Mouse (Mus musculus) CD4-positive, CD25-positive, alpha-beta regulatory T cell, adult 4 months (primary cell): ENCODE results near the gene Nt5c2. TPM values are rescaled to one million over a fixed set of nuclear protein-coding genes. Genes with fewer than 3 reads are reported as not detected.

Source experiments
- ATAC-seq: one replicate; pipeline ENCODE4 v1.8.0; 2017
- polyA plus RNA-seq, 2 experiments: library from polyadenylated mRNA; unstranded; fragments of 100-300 nt; shearing (Covaris generic); gene quantifications; one replicate each; pipeline ENCODE4 v1.2.1; 2017

The Nt5c2 gene
- polyA plus RNA-seq, 2 experiments from 2014 or later = 38.0 to 42.2 TPM

DNA sequence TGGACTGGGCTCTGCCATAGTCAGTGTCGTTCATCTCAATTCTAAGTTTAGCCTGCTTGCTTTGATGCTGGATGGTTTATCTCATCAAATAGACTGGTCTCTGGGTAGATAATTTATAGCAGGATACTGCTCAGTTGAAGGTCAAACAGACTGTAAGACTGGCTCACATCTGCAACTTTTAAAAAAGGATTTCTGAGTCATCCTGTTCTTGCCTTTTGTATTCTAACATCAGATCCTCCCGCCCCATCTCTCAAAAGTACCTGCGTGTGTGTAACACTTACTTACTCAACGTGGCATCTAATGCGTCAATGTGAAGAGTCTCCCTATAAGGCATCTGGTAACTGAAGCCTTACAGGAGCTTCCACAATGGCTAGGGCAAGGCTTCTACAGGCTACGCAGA, 94.4 kb downstream of the Nt5c2 start:
- ATAC-seq = no peak

DNA sequence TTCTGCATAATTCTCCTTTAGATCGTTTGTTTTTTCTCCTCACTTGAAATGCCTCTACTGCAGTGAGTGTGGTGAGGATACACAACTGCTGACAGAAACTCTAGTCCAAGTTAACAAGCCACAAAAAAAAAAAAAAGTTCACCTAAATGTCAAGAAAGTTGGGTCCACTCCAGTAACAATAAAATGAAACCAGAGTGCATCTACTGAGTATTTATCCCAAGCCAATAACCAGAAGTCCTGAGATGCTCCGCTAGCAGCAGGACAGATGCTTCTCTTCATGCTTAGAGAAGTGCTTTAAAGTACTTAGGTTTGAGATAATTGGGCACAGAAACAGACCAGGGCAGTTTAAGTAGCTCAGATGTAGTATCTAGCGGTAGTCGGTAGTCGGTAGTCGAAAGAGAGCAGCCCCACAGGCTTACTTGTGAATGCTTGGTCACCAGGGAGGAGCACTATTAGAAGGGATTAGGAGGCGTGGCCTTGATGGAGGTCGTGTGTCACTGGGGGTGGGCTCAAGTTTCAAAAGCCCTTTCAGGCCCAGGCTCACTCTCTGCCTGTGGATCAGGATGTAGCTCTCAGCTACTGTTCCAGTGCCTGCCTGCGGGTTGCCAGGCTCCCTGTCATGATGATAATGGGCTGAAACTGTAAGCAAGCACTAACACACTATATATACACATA, 99.4 kb downstream of the Nt5c2 start:
- no peak for ATAC-seq

DNA sequence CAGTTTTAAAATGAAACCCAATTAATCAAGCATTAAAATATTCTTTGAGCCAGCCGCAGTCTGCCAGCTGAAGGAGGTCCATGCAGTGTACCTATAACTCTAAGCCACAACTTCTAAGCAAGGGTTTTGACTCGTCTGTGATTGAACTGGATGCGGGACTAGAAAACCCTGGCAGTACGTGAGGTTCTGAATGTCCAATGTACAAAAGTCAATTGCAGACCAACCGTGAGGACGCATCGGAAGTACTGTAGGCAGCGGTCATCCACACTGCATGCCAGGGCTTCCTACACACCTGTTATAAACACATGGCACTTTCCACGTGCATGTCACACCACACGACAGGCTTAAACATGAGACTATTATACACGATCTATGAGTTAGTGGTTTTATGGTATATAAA, 101.3 kb downstream of the Nt5c2 start:
- no peak for ATAC-seq

DNA sequence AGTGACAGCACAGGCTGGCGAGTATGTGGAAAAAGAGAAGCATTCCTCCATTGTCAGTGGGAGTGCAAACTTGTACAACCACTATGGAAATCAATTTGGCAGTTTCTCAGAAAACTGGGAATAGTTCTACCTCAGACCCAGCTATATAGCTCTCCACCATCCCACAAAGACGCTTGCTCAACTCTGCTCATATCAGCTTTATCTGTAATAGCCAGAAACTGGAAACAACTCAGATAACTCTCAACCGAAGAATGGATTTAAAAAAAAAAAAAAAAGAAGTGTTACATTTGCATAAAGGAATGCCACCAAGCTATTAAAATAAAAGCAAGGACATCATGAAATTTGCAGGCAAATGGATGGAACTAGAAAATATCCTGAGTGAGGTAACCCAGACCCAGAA, 103.5 kb downstream of the Nt5c2 start:
- ATAC-seq = no peak

- ATAC-seq = no peak
These were observed 106.0 kb downstream of the Nt5c2 start for GRCm38 (mm10) chr19:46908977-46909376.

DNA sequence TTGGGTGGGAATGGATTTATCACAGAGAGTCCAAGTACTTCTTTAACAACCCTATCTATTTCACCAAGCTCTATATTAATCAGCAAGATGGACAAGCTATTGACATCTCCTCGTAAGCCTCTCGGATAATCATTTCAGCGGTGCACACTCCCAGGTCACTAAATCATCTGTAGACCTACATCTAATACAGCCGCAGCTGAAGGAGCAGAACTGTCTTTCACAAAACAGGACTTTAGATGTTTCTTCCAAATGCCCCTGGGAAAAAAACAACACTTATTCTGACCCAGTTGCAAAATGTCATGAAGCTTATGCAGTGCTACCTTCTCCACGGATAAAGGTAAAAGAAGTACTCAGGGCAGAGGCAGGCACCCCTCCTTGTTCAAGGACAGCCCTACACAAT, 106.7 kb downstream of the Nt5c2 start:
- no peak for ATAC-seq

GRCm38 (mm10) chr19:46905971-46906370, 109.0 kb downstream of the Nt5c2 start:
- ATAC-seq = no peak

GRCm38 (mm10) chr19:46905383-46905782, 109.6 kb downstream of the Nt5c2 start:
- ATAC-seq = no peak

GRCm38 (mm10) chr19:46904907-46905306, 110.0 kb downstream of the Nt5c2 start:
- ATAC-seq = no peak

- ATAC-seq = no peak
These were observed 111.6 kb downstream of the Nt5c2 start for GRCm38 (mm10) chr19:46903379-46903778.

DNA sequence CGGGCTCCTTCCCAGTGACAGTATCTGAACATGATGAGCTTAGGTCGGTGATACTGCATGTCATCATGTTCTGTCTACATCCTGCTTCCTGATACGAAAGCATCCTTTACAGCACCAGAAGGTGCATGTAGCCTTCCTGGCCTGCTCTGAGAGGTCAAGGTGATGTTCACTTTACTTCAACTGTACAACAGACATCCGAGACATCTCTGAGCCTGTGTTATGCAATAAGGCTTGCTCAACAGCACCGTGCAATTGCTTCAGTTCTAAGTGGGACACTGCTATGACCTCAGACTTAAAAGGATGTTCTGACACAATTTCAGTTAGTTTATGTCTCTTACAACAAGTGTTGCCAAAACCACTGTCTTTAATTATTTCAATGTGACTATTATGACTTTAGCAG, 113.6 kb downstream of the Nt5c2 start:
- no peak for ATAC-seq

GRCm38 (mm10) chr19:46900786-46901185, 114.2 kb downstream of the Nt5c2 start:
- ATAC-seq = no peak

DNA sequence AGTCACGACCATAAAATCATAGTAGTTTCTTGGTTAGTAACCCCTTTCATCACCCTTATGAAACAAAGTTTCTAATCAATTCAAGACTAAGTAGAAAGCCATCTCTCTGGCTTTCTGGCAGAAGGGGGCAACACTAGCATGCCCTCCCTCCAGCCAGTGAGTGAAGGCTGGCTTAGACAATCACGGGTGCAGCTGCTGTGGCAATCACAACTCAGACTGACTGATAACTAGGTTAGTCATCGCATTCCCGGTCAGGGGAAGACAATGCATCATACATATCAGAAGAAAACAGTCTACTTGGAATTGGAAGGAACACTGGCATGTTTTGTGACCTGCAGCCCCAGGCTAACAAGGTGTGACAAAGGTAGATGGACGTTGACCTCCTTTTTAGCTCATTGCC, 115.1 kb downstream of the Nt5c2 start:
- ATAC-seq = no peak

DNA sequence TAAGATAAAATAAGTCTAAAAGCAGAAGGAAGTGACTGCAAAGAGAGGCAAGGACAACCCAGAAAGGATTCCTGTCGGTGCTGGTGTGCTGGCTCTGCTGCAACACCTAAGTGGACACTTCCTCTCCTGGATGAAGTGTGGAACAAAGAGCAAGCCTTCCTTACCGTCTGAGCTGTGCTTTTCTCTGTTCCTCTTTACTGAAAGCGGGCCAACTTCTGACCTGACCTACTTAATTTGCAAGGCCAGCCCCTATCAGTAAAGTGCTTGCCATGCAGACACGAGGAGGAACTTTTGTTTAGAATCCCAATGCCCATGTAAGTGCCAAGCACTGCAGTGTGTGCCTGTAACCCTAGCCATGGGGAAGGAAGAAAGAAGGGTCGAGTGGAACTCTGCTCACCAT, 115.6 kb downstream of the Nt5c2 start:
- ATAC-seq = no peak

GRCm38 (mm10) chr19:46898222-46898621, 116.7 kb downstream of the Nt5c2 start:
- no peak for ATAC-seq

GRCm38 (mm10) chr19:46897135-46897534, 117.8 kb downstream of the Nt5c2 start:
- ATAC-seq = no peak

- ATAC-seq = no peak
These were observed 121.5 kb downstream of the Nt5c2 start for GRCm38 (mm10) chr19:46893484-46893883.

DNA sequence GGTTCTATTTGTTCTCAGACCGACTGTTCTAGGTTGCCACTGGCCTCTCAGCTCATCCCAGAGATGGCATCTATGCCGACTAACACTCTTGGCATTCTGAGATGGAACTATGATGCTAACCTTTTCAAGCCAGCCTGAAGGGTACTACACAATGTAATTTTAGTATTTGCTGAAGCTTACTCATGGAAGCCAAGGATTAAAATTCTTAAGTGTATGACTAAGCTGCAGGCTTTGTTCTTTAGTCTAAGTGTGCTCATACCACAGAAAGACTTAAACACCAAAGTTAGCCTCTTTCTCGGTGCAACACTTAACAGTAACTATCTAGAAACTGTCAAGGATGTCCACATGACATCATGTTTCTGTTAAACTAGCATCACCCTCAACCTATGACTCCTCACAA, 122.1 kb downstream of the Nt5c2 start:
- ATAC-seq = no peak

GRCm38 (mm10) chr19:46890657-46891056, 124.3 kb downstream of the Nt5c2 start:
- ATAC-seq = no peak

- no peak for ATAC-seq
These were observed 125.3 kb downstream of the Nt5c2 start for GRCm38 (mm10) chr19:46889666-46890065.

DNA sequence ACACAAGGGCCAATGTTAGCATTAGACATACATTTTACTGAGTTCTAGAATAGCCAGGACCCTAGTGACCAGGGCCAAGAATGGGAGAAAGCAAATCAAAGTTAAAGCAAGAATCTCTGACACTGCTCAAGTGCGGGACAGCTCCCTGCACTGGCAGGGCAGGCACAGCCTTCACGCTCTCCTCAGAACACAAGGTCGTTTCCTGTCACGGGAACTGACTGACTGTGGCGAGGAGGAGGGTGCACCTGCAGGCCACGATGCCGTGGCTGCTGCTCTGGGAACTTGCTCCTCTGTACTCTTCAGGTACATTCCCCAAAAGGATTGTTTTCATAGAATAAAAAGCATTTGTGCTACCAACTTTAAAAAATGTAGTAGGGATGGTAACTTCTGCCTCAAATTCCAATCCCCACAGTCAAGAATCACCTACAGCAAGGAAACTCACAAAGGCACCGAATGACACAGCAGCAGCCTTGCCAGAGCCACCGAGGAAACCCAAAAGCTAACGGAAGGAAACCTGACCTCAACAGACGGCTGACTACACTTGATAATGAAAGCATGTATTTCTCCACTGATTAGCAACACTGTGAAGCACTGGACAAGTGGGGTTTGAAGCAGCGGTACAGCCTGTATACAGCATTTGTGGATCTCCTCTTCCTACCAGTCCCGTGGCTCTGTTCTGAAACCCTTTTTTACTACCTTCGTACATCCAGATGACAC, 127.0 kb downstream of the Nt5c2 start:
- ATAC-seq = peak; percentile 88

GRCm38 (mm10) chr19:46886826-46887225, 128.1 kb downstream of the Nt5c2 start:
- no peak for ATAC-seq

DNA sequence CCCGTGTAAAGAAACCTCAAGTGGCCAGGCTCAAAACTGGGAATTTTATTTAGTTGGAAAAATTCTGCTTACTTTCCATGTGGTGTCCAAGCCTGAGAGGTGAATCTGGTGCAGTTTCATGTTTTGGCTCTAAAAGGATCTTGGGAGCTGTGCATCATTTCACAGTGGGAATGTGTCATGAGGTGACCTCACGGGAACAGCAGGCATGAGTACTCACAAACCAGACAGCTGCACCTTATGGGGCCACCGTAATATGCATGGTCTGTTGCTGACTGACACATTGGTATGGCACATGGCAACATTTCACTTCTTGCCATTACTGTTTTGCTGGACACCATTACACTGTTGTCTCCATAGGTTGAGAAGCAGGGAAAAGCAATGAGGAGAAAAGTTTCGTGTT, 129.6 kb downstream of the Nt5c2 start:
- ATAC-seq = no peak

DNA sequence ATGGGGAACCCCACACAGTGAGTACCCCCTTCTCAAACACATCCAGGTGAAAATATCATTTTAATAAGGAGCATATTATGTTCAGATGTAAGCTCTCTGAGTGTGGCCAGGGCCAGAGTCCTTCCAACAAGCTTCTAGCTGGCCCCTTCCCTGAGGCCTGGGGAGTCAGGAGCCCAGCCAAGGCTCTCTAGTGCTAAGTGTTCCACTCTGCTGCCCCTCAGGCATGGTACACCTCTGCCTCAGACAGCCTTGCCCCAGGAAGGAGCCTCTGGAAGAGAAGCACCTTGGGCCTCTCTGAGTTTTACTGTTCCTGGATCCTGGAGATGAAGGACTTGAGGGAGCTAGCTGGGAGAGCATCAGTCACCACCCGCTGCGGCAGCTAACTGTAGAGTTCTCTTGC, 135.1 kb downstream of the Nt5c2 start:
- ATAC-seq = no peak

- ATAC-seq = peak; percentile 71
These were observed 136.6 kb downstream of the Nt5c2 start for GRCm38 (mm10) chr19:46878346-46878745.
